Mouse (Mus musculus) thymus, adult 2 months (tissue): ENCODE data around the gene Fam155a.

Source experiments
- CTCF ChIP-seq: fragments of 200-500 bp; IDR thresholded peaks from 2 replicates; pipeline ENCODE4 v1.5.1; 2012; ENCODE audit warnings: mild to moderate bottlenecking, control low read depth, low read length, moderate library complexity, borderline replicate concordance; ENCODE audit not compliant: control insufficient read depth, poor library complexity, insufficient read depth; ENCODE audit errors: extremely low read depth
- POLR2A ChIP-seq: fragments of 200-500 bp; IDR thresholded peaks from 2 replicates; pipeline ENCODE4 v1.6.1; 2012; ENCODE audit warnings: mild to moderate bottlenecking, low read length, control low read depth, moderate library complexity; ENCODE audit not compliant: control insufficient read depth, poor library complexity, insufficient read depth; ENCODE audit errors: extremely low read depth

DNA sequence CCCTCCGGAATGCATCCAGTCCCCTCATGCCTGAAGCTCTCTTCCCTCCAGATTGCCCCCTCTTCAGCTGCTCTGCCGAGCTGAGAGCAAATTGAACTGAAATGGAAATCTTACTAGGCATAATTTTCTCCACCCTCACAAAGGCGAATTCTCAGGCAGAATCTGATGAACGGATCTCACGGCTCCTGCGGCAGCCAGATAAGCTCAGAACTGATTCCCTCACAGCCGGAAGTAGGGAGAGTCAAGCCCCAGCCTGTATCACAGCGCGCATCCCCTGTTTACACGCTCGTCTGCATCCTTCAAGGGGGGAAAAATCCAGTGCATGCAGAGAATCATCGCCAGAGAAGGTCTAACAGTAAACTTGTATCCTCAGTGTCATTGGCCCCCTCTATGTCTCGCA is 612.3 kb downstream of the Fam155a start:
- no peak for TF ChIP-seq CTCF
- no peak for TF ChIP-seq POLR2A
